Mouse (Mus musculus) liver, embryonic 11.5 days (tissue): Measurements from ENCODE around the gene Extl1. TPM values are rescaled to one million over a fixed set of nuclear protein-coding genes. Genes with fewer than 3 reads are reported as not detected.

Source experiments
- ATAC-seq: fragments of 200-750 bp; cut with Nextera tagmentation; replicated peaks from 2 replicates; pipeline ENCODE4 v1.8.0; 2017; ENCODE audit warnings: moderate number of reproducible peaks, mild to moderate bottlenecking, moderate TSS enrichment, moderate library complexity; ENCODE audit not compliant: low FRiP score
- DNase-seq: peaks from one replicate; pipeline ENCODE4 v3.0.0-alpha.2; 2017; ENCODE audit warnings: low spot score
- H3K27ac ChIP-seq: fragments of 300-500 bp; sonication (generic); 2 replicates; pipeline ENCODE4 v1.5.1; 2014; ENCODE audit warnings: mild to moderate bottlenecking, low read depth, low read length, control low read depth
- H3K27me3 ChIP-seq: fragments of 300-500 bp; sonication (generic); replicated peaks from 2 replicates; pipeline ENCODE4 v1.6.1; 2014; ENCODE audit warnings: low read length, mixed read lengths; ENCODE audit not compliant: control insufficient read depth, insufficient read depth
- H3K36me3 ChIP-seq: fragments of 300-500 bp; sonication (generic); 2 replicates; pipeline ENCODE4 v1.6.1; 2014; ENCODE audit warnings: mild to moderate bottlenecking, low read length, moderate library complexity, mixed read lengths; ENCODE audit not compliant: control insufficient read depth, insufficient read depth
- H3K4me1 ChIP-seq: fragments of 300-500 bp; sonication (generic); replicated peaks from 2 replicates; pipeline ENCODE4 v1.6.1; 2014; ENCODE audit warnings: low read length, mixed read lengths; ENCODE audit not compliant: control insufficient read depth, insufficient read depth
- H3K4me2 ChIP-seq: fragments of 300-500 bp; sonication (generic); 2 replicates; pipeline ENCODE4 v1.6.1; 2014; ENCODE audit warnings: mild to moderate bottlenecking, control low read depth, moderate library complexity
- H3K4me3 ChIP-seq: fragments of 300-500 bp; sonication (generic); 2 replicates; pipeline ENCODE4 v1.5.1; 2014; ENCODE audit warnings: low read depth, low read length, control low read depth
- H3K9ac ChIP-seq: fragments of 300-500 bp; sonication (generic); 2 replicates; pipeline ENCODE4 v1.6.1; 2014; ENCODE audit warnings: low read depth, low read length, control low read depth
- H3K9me3 ChIP-seq: fragments of 300-500 bp; sonication (generic); 2 replicates; pipeline ENCODE4 v1.6.1; 2016; ENCODE audit warnings: low read length, inconsistent platforms, mixed read lengths; ENCODE audit not compliant: control insufficient read depth
- WGBS: fragments of 180-500 bp; shearing (Covaris S2); extraction: QIAGEN DNeasy Blood & Tissue Kit; methylation state at CpG from one replicate; pipeline ENCODE4 v1.1.7; 2014; 5-methylcytosine and 5-hydroxymethylcytosine counted together
- polyA plus RNA-seq: library from polyadenylated mRNA; unstranded; fragments of >200 nt; fragmentation: Nextera tagmentation; extraction: Ambion mirVana; gene quantifications from 2 replicates; pipeline ENCODE4 v1.2.1, GENCODE M21; 2014

The Extl1 gene
- polyA plus RNA-seq, 1 experiment from 2014 or later = 0.67 TPM

- Histone ChIP-seq H3K27ac (no peak overlapping the region), H3K27me3 (no peaks in the 10 kb centered on the region), H3K9ac (no peak overlapping the region), H3K36me3 (no peaks in the 10 kb centered on the region), H3K4me3 (no peak overlapping the region), H3K4me1 (0 out of 2 replicates have a peak, but pooled peaks cover 7% of the 10 kb centered on the region), H3K4me2 (no peak overlapping the region), H3K9me3 (no peaks in the 10 kb centered on the region)
- DNase-seq = no peak
- 80% methylated on average over 7 of the region's 7 CpGs for WGBS
- no peak for ATAC-seq
These were observed 73.5 kb downstream of the Extl1 start for GRCm38 (mm10) chr4:134310106-134310505.

- H3K9me3 ChIP-seq = no peaks in the 10 kb centered on the region
- H3K36me3 ChIP-seq = no peaks in the 10 kb centered on the region
- no peak overlapping the region for H3K27ac ChIP-seq
- 0 out of 2 replicates have a peak, but pooled peaks cover 7% of the 10 kb centered on the region for H3K4me1 ChIP-seq
- peak overlapping the region; percentile 38 for H3K4me2 ChIP-seq
- DNase-seq (peak; percentile 50), ATAC-seq (peak; percentile 34; the same call in 1 of the 2 replicates)
- 20% methylated on average over 12 of the region's 12 CpGs for WGBS
- no peaks in the 10 kb centered on the region for H3K27me3 ChIP-seq
- H3K9ac ChIP-seq = no peak overlapping the region
- no peak overlapping the region for H3K4me3 ChIP-seq
These were observed 76.1 kb downstream of the Extl1 start for GRCm38 (mm10) chr4:134307367-134308072.

- WGBS = 66% methylated on average over 2 of the region's 2 CpGs
- no peak for DNase-seq
- H3K36me3 ChIP-seq = no peaks in the 10 kb centered on the region
- H3K4me1 ChIP-seq = 0 out of 2 replicates have a peak, but pooled peaks cover 7% of the 10 kb centered on the region
- no peak for ATAC-seq
- H3K9me3 ChIP-seq = no peaks in the 10 kb centered on the region
- H3K27me3 ChIP-seq = no peaks in the 10 kb centered on the region
- H3K4me2 ChIP-seq = peak overlapping the region; percentile 38
- H3K27ac ChIP-seq = no peak overlapping the region
- no peak overlapping the region for H3K9ac ChIP-seq
- no peak overlapping the region for H3K4me3 ChIP-seq
These were observed 76.7 kb downstream of the Extl1 start for GRCm38 (mm10) chr4:134306963-134307362.

Other genes with a start within 250 kb of the Extl1 start
- gene Cep85, start 196.7 kb downstream of the Extl1 start, polyA plus RNA-seq = 42.9 and 44.2 TPM in 2 replicates
- gene Gm7534, start 180.8 kb downstream of the Extl1 start, polyA plus RNA-seq = not detected in 2 replicates
- gene Catsper4, start 156.5 kb downstream of the Extl1 start, polyA plus RNA-seq = not detected in 2 replicates
- 0.26 and 0.51 TPM in 2 replicates for gene Cnksr1, start 145.5 kb downstream of the Extl1 start, polyA plus RNA-seq
- gene E130218I03Rik, start 140.2 kb downstream of the Extl1 start, polyA plus RNA-seq = 0.39 and 0.52 TPM in 2 replicates
- gene Zfp593, start 138.3 kb downstream of the Extl1 start, polyA plus RNA-seq = 17.6 and 22.4 TPM in 2 replicates
- gene Gm30191, start 136.9 kb downstream of the Extl1 start, polyA plus RNA-seq = not detected in 2 replicates
- 2.5 and 3.8 TPM in 2 replicates for gene Grrp1, start 129.7 kb downstream of the Extl1 start, polyA plus RNA-seq
- 19.3 and 20.0 TPM in 2 replicates for gene Pdik1l, start 96.0 kb downstream of the Extl1 start, polyA plus RNA-seq
- gene Trim63, start 68.7 kb downstream of the Extl1 start, polyA plus RNA-seq = 0.19 and 0.33 TPM in 2 replicates
- gene Slc30a2, start 40.7 kb downstream of the Extl1 start, polyA plus RNA-seq = not detected in 2 replicates
- 7.9 and 8.5 TPM in 2 replicates for gene Pafah2, start 12.5 kb upstream of the Extl1 start, polyA plus RNA-seq
- gene Stmn1, start 84.5 kb upstream of the Extl1 start, polyA plus RNA-seq = 896 and 908 TPM in 2 replicates
- gene Paqr7, start 112.8 kb upstream of the Extl1 start, polyA plus RNA-seq = 2.5 and 3.0 TPM in 2 replicates
- 15.9 and 18.5 TPM in 2 replicates for gene Aunip, start 127.1 kb upstream of the Extl1 start, polyA plus RNA-seq
- 107 and 114 TPM in 2 replicates for gene Mtfr1l, start 151.5 kb upstream of the Extl1 start, polyA plus RNA-seq
- 12.4 and 13.1 TPM in 2 replicates for gene Selenon, start 168.3 kb upstream of the Extl1 start, polyA plus RNA-seq